Mouse (Mus musculus): ENCODE data around the gene Clec16a. TPM values are rescaled to one million over a fixed set of nuclear protein-coding genes. Genes with fewer than 3 reads are reported as not detected.

The Clec16a gene
- 33.4 to 40.2 TPM (median 39.2 TPM) in 4 replicates for total RNA-seq (2023; ENCODE audit: inconsistent age)

DNA sequence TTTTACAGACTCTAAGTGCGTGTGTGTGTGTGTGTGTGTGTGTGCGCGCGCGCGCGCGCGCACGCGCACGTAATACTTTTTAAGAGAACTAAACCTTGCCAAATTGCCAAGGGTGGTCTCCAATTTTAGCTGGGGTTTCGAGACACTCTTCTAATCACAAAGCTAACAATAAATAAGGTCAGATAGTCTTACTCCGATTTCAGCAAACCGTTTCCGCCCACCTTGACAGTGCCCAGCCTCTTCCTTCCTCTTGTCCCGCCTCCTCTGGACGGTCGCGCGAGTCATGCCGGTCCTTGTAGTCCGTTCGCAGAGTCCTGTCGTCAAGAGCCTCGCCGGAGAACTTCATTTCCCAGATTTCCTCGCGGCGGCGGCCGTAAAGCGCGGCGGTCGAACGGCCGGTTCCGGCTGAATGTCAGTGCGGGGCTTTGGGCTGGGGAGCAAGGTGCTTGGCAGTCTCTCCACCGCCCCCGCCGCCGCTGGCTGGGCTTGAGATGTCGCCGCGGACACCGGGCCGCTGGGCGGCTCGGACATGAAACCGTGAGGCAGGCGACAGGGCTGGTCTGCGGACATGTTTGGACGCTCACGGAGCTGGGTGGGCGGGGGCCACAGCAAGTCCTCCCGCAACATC lies at the start of gene Clec16a:
Gene Clec16a, plus strand, starts transcription at position 345 of the 628 bp plus-strand sequence.

DNA sequence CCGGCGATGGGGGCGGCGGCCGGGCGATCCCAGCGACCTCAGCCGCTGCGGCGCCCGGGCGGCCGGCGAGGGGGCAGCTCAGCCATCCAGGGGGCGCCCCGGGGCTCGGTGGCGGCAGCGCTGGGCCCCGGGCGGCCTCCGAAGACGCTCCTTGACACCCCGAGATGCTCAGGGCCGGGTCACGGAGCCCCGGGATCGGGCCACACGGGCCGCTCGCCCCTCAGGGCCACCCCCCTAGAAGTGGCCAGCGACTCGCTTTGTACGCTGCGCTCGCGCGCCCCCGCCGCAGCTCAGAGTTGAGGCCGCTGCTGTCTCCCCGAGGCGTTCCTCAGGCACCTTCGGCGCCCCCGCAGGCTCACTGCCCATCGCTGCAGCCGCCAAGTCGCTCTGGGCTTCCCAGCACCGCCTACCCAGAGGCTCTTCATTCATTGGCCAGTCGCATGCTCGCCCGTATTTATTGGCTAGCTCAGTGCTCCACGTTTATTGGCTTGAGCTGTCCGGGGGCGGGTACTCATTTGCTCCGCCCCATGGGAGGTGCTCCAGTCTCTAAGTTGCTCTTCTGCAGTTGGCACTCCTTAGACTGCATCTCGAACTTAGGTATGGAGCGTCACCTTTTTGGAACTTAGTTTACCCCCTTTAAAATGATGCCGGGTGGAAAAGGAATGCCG lies 2.3 kb upstream of the Clec16a start, which contains the start of gene Dexi:
Gene Dexi, minus strand, starts transcription at position 357 of the 668 bp plus-strand sequence.

GRCm38 (mm10) chr16:10785371-10786231 lies 240.5 kb downstream of the Clec16a start, which contains the start of gene Socs1:
Gene Socs1 (minus strand): TSS chr16:10785536.

DNA sequence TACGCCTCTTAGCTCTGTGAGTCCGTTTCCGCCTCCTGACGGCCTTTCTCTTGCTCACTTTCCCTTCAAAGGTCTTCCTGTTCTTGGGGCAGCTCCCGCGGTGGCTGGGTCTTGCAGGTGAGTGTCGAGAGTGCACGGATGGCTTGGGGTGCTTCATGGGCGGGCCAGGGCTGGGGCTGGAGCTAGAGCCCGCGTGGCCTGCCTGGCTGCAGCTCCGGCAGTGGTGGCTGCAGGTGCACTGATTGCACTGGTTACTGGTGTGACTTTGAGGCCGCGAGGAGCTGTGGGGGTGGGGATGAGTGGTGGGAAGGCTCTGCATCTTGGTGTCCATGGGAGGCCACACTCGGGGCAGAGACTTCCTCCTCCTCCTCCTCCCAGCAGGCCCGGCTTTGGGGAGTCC lies 243.1 kb downstream of the Clec16a start, which contains the start of gene Tnp2:
Gene Tnp2, minus strand, starts transcription at position 390 of the 400 bp plus-strand sequence.

GRCm38 (mm10) chr16:10790702-10791101 lies 245.6 kb downstream of the Clec16a start, which contains the start of gene Prm3:
Gene Prm3 (minus strand): TSS chr16:10790914.

Other genes starting within 250 kb of the Clec16a start
- gene Emp2, start 231.4 kb upstream of the Clec16a start, total RNA-seq (2023; ENCODE audit: inconsistent age): 0.13 TPM in 1 of 4 replicates, not detected in the others
- gene Tekt5, start 149.8 kb upstream of the Clec16a start, total RNA-seq (2023; ENCODE audit: inconsistent age): not detected in 4 replicates
- gene Nubp1, start 133.4 kb upstream of the Clec16a start, total RNA-seq (2023; ENCODE audit: inconsistent age): 56.1 to 61.3 TPM (median 60.7 TPM) in 4 replicates
- gene Tvp23a, start 98.0 kb upstream of the Clec16a start, total RNA-seq (2023; ENCODE audit: inconsistent age): not detected in 4 replicates
- 244 to 287 TPM (median 262 TPM) in 4 replicates for gene Ciita, start 65.3 kb upstream of the Clec16a start, total RNA-seq (2023; ENCODE audit: inconsistent age)
- 17.1 to 19.1 TPM (median 17.8 TPM) in 4 replicates for gene Dexi, start 2.3 kb upstream of the Clec16a start, total RNA-seq (2023; ENCODE audit: inconsistent age)
- 3.7 to 4.4 TPM (median 3.9 TPM) in 4 replicates for gene Socs1, start 240.2 kb downstream of the Clec16a start, total RNA-seq (2023; ENCODE audit: inconsistent age)
- gene Tnp2, start 243.3 kb downstream of the Clec16a start, total RNA-seq (2023; ENCODE audit: inconsistent age): not detected in 4 replicates
- not detected in 4 replicates for gene Prm3, start 245.6 kb downstream of the Clec16a start, total RNA-seq (2023; ENCODE audit: inconsistent age)